Mouse (Mus musculus): ENCODE data around the gene Myh1.

Myh1 gene

GRCm38 (mm10) chr11:67199752-67200151 lies at the start of gene Myh1:
TSS of gene Myh1 (plus strand) at chr11:67200052.
- no peak for DNase-seq (ENCODE audit: extremely low read depth, insufficient read length, low spot score)

GRCm38 (mm10) chr11:67150237-67150636 lies 49.6 kb upstream of the Myh1 start:
- no peak for DNase-seq (ENCODE audit: extremely low read depth, insufficient read length, low spot score)

- DNase-seq (ENCODE audit: extremely low read depth, insufficient read length, low spot score): no peak
Measured at GRCm38 (mm10) chr11:67151159-67151558, 48.7 kb upstream of the Myh1 start.

GRCm38 (mm10) chr11:67151651-67152630 lies 47.9 kb upstream of the Myh1 start:
- no peak for DNase-seq (ENCODE audit: extremely low read depth, insufficient read length, low spot score)

- DNase-seq (ENCODE audit: extremely low read depth, insufficient read length, low spot score): no peak
Measured at GRCm38 (mm10) chr11:67153123-67153522, 46.7 kb upstream of the Myh1 start.

- no peak for DNase-seq (ENCODE audit: extremely low read depth, insufficient read length, low spot score)
Measured at GRCm38 (mm10) chr11:67153843-67154242, 46.0 kb upstream of the Myh1 start.

- no peak for DNase-seq (ENCODE audit: extremely low read depth, insufficient read length, low spot score)
Measured at GRCm38 (mm10) chr11:67155650-67156049, 44.2 kb upstream of the Myh1 start.

- no peak for DNase-seq (ENCODE audit: extremely low read depth, insufficient read length, low spot score)
Measured at GRCm38 (mm10) chr11:67160131-67160530, 39.7 kb upstream of the Myh1 start.

GRCm38 (mm10) chr11:67163701-67164100 lies 36.2 kb upstream of the Myh1 start:
- no peak for DNase-seq (ENCODE audit: extremely low read depth, insufficient read length, low spot score)

GRCm38 (mm10) chr11:67164851-67165250 lies 35.0 kb upstream of the Myh1 start:
- DNase-seq (ENCODE audit: extremely low read depth, insufficient read length, low spot score): no peak

GRCm38 (mm10) chr11:67169301-67169700 lies 30.6 kb upstream of the Myh1 start:
- DNase-seq (ENCODE audit: extremely low read depth, insufficient read length, low spot score): no peak

- no peak for DNase-seq (ENCODE audit: extremely low read depth, insufficient read length, low spot score)
Measured at GRCm38 (mm10) chr11:67170727-67171126, 29.1 kb upstream of the Myh1 start, which contains the start of gene Myh2. TSS of gene Myh2 (plus strand) at chr11:67171027.

GRCm38 (mm10) chr11:67172439-67172838 lies 27.4 kb upstream of the Myh1 start:
- no peak for DNase-seq (ENCODE audit: extremely low read depth, insufficient read length, low spot score)

GRCm38 (mm10) chr11:67176376-67176775 lies 23.5 kb upstream of the Myh1 start:
- no peak for DNase-seq (ENCODE audit: extremely low read depth, insufficient read length, low spot score)

- DNase-seq (ENCODE audit: extremely low read depth, insufficient read length, low spot score): no peak
Measured at GRCm38 (mm10) chr11:67190316-67190715, 9.5 kb upstream of the Myh1 start.

- no peak for DNase-seq (ENCODE audit: extremely low read depth, insufficient read length, low spot score)
Measured at GRCm38 (mm10) chr11:67190814-67191213, 9.0 kb upstream of the Myh1 start.

- no peak for DNase-seq (ENCODE audit: extremely low read depth, insufficient read length, low spot score)
Measured at GRCm38 (mm10) chr11:67191496-67191895, 8.4 kb upstream of the Myh1 start.

GRCm38 (mm10) chr11:67199321-67199720 lies 531 bp upstream of the Myh1 start:
- no peak for DNase-seq (ENCODE audit: extremely low read depth, insufficient read length, low spot score)

GRCm38 (mm10) chr11:67204766-67205165 lies 4.9 kb downstream of the Myh1 start:
- no peak for DNase-seq (ENCODE audit: extremely low read depth, insufficient read length, low spot score)

GRCm38 (mm10) chr11:67221803-67222202 lies 22.0 kb downstream of the Myh1 start:
- no peak for DNase-seq (ENCODE audit: extremely low read depth, insufficient read length, low spot score)

GRCm38 (mm10) chr11:67224466-67224865 lies 24.6 kb downstream of the Myh1 start:
- no peak for DNase-seq (ENCODE audit: extremely low read depth, insufficient read length, low spot score)

GRCm38 (mm10) chr11:67228731-67229130 lies 28.9 kb downstream of the Myh1 start:
- DNase-seq (ENCODE audit: extremely low read depth, insufficient read length, low spot score): no peak

Measured in 3134 (cell line).